Comparison of ENCODE assay signal across 21 mouse cellular contexts in genomic region chr9:97142558-97142957, GRCm38 (mm10). TPM values are rescaled to one million over a fixed set of nuclear protein-coding genes. Genes with fewer than 3 reads are reported as not detected.
DNase-seq lines count a peak whose midpoint lies in the region; ATAC-seq and TF ChIP-seq lines count a peak whose summit lies in the region.
"Had no signal": no experiment of that assay in that cellular context is flagged by ENCODE, and none has a peak within 500 bp of the region (broad histone marks: within the 10 kb centered on the region; RNA-seq: fewer than 3 reads in every experiment).

No protein-coding gene starts in this region.

- no peak for TF ChIP-seq EP300 in heart, adult 2 months (IDR thresholded peaks at IDR 0.05; ENCODE audit: insufficient read depth, low read depth, low read length)

- no peak for DNase-seq in gastrocnemius, adult 2 months
- no peak for DNase-seq in gastrocnemius, adult 8-10 months (ENCODE audit: low spot score in 2 of 2)
- DNase-seq in heart, adult 2 months: no peak
- no peak for DNase-seq in heart, adult 8-10 months (ENCODE audit: low spot score)
- DNase-seq in brain, adult 2 months (ENCODE audit: low read depth, low spot score): peak; percentile 58
- no peak for DNase-seq in layer of hippocampus, postnatal 25 days (ENCODE audit: extremely low spot score in 1 of 2, low spot score in 1 of 2)
- DNase-seq: adrenal gland, adult 2 months; adrenal gland, postnatal 10 days; adrenal gland, postnatal 25 days; cerebellum, adult 11-12 months; cerebellum, adult 2 months; cerebellum, adult 9-10 months; cerebellum, postnatal 10 days; cerebellum, postnatal 25 days; forebrain, postnatal 0 days had no signal

- H3K27me3 ChIP-seq in heart, adult 2 months (ENCODE audit: control insufficient read depth, insufficient read depth, low read length): no peaks in the 10 kb centered on the region
- no peaks in the 10 kb centered on the region for H3K27me3 ChIP-seq in small intestine, adult 2 months (ENCODE audit: control insufficient read depth, insufficient read depth, low read length)
- H3K27me3 ChIP-seq: embryonic facial prominence, embryonic 12.5 days; forebrain, embryonic 13.5 days; forebrain, embryonic 15.5 days had no signal

- no peak for TF ChIP-seq POLR2A in heart, adult 2 months (IDR thresholded peaks at IDR 0.05; ENCODE audit: insufficient read depth, low read depth, low read length)
- TF ChIP-seq POLR2A in small intestine, adult 2 months (IDR thresholded peaks at IDR 0.05; ENCODE audit: low read depth, low read length): no peak

- 91% methylated on average over 1 of the region's 1 CpGs for WGBS in heart, adult 2 months
- WGBS in small intestine, adult 2 months: 93% methylated on average over 1 of the region's 1 CpGs

- peaks cover 3% of the 10 kb centered on the region; the same call in 1 of the 2 replicates for H3K4me1 ChIP-seq in heart, adult 2 months (ENCODE audit: control insufficient read depth, insufficient read depth, low read length)
- peaks cover 43% of the 10 kb centered on the region; the same call in 1 of the 2 replicates for H3K4me1 ChIP-seq in small intestine, adult 2 months (ENCODE audit: control insufficient read depth, insufficient read depth, insufficient read length, low read length)
- H3K4me1 ChIP-seq: embryonic facial prominence, embryonic 10.5 days; embryonic facial prominence, embryonic 12.5 days; forebrain, embryonic 13.5 days; forebrain, embryonic 15.5 days had no signal

- H3K79me2 ChIP-seq in heart, adult 2 months (replicated peaks; ENCODE audit: control insufficient read depth, insufficient read depth, low read length): no peaks in the 10 kb centered on the region

- TF ChIP-seq CTCF in gastrocnemius, adult 2 months (IDR thresholded peaks at IDR 0.05): no peak
- no peak for TF ChIP-seq CTCF in heart, adult 2 months (IDR thresholded peaks at IDR 0.05)
- TF ChIP-seq CTCF in small intestine, adult 2 months (IDR thresholded peaks at IDR 0.05; ENCODE audit: extremely low read depth, insufficient read length, insufficient replicate concordance, low read depth, low read length): no peak

- intact Hi-C loops in gastrocnemius, adult 2 months (cut with DNase I): no loop called here
- intact Hi-C loops in heart, adult 2 months (cut with DNase I): no loop called here

- no peak overlapping the region for H3K4me3 ChIP-seq in gastrocnemius, adult 2 months
- H3K4me3 ChIP-seq in heart, adult 2 months: no peak overlapping the region
- no peak overlapping the region for H3K4me3 ChIP-seq in small intestine, adult 2 months (ENCODE audit: low read depth, low read length)
- H3K4me3 ChIP-seq: embryonic facial prominence, embryonic 10.5 days; embryonic facial prominence, embryonic 12.5 days; forebrain, embryonic 13.5 days; forebrain, embryonic 15.5 days had no signal

- H3K36me3 ChIP-seq in heart, adult 2 months (ENCODE audit: control insufficient read depth, insufficient read depth, low read length): no peaks in the 10 kb centered on the region
- no peaks in the 10 kb centered on the region for H3K36me3 ChIP-seq in small intestine, adult 2 months (ENCODE audit: control insufficient read depth, insufficient read depth, low read length)
- H3K36me3 ChIP-seq: embryonic facial prominence, embryonic 10.5 days; embryonic facial prominence, embryonic 12.5 days; forebrain, embryonic 15.5 days had no signal

- peak overlapping the region; percentile 93 for H3K27ac ChIP-seq in gastrocnemius, adult 2 months
- H3K27ac ChIP-seq in heart, adult 2 months: peak overlapping the region; percentile 20
- peak overlapping the region; percentile 45; the same call in 1 of the 2 replicates for H3K27ac ChIP-seq in small intestine, adult 2 months (ENCODE audit: insufficient read depth, low read depth, low read length)
- H3K27ac ChIP-seq: embryonic facial prominence, embryonic 10.5 days; embryonic facial prominence, embryonic 12.5 days; forebrain, embryonic 13.5 days; forebrain, embryonic 15.5 days had no signal

- no peak for ATAC-seq in CD4-positive, CD25-positive, alpha-beta regulatory T cell, adult 4 months
- ATAC-seq: forebrain, embryonic 13.5 days; forebrain, embryonic 15.5 days; forebrain, postnatal 0 days had no signal

- H3K9ac ChIP-seq in heart, adult 2 months (ENCODE audit: low read depth, low read length): no peak overlapping the region
- H3K9ac ChIP-seq: embryonic facial prominence, embryonic 12.5 days; forebrain, embryonic 13.5 days; forebrain, embryonic 15.5 days; forebrain, postnatal 0 days had no signal

RNA-seq across cellular contexts. Expression of gene Slc25a36, which starts 31.6 kb away (rescaled TPM):
- total RNA-seq in gastrocnemius, adult 2 months (2021): 10 to 100 TPM; 33.6 to 52.7 TPM
- total RNA-seq in gastrocnemius, adult 8-10 months (2022): 10 to 100 TPM; 20.0 to 43.6 (median 25.2) TPM
- 10 to 100 TPM; 34.7 to 35.1 TPM for total RNA-seq in heart, adult 2 months (2021)
- polyA plus RNA-seq in heart, adult 2 months (2012; rRNA removed): 14.1 and 30.9 TPM in 2 replicates
- 10 to 100 TPM; 38.7 to 46.7 (median 40.4) TPM for total RNA-seq in heart, adult 8-10 months (2022)
- 4.4 and 15.6 TPM in 2 replicates for polyA plus RNA-seq in small intestine, adult 2 months (2012; rRNA removed)
- polyA plus RNA-seq in CD4-positive, CD25-positive, alpha-beta regulatory T cell, adult 4 months (2017; shearing (Covaris generic)): 10 to 100 TPM; 67.5 to 77.7 TPM
- total RNA-seq in layer of hippocampus, postnatal 25 days (2021): 10 to 100 TPM; 65.2 to 89.2 TPM

Comparison
In these comparisons a context has a peak if more than half of its experiments do, and no peak if none do; other contexts are left out.
1. H3K27ac ChIP-seq: peak in every context shown above with its lines; median percentile 93 in gastrocnemius, adult 2 months; 45 in small intestine, adult 2 months; 20 in heart, adult 2 months.